Mouse (Mus musculus): ENCODE measurements around the gene Tmem141. TPM values are rescaled to one million over a fixed set of nuclear protein-coding genes. Genes with fewer than 3 reads are reported as not detected.

Gene Tmem141
- total RNA-seq, 2 experiments from 2014 or later: 12.1 to 14.3 TPM

DNA sequence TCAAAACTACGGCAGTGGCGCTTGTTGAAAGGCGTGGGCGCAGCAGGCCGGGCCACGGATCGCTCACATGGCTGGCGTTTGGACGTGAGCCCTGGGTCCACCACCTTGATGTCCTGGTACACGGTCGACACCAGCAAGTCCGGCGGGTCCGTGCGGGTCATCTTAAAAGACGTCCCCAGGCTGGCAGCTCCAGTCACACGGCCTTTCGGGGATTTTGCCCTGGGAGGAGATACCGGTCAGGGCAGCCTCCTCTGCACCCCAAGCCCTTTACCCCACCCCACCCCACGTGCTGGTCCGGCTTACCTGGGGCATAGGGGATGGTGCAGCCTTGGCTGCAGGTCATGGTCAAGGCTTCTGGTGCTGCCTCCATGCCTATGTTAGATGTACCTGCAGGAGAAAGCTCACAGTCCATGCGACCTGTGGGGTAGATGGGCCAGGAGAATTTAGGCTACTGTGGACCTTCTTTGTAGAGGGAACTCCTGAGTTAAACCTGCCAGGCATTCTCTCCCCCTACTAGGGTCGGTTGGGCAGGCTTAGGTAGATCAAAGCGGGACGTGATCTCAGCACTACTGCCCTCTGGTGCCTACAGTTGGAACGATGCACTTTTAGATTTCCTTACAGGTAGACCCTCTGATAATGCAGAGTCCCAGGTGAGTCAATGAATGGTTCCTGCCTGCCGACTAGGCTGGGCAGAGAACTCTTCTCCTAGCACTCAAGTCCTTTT is 41.9 kb downstream of the Tmem141 start:
- peak; percentile 17 for DNase-seq
- intact Hi-C loops (cut with DNase I; ENCODE audit: low total_unique reads): loop anchor here (10.0 kb wide), 1 partner anchor 65 kb away; no protein-coding TSS in a partner anchor

- no peak for DNase-seq
- intact Hi-C loops (cut with DNase I; ENCODE audit: low total_unique reads): loop anchor here (10.0 kb wide), 1 partner anchor 64 kb away; no protein-coding TSS in a partner anchor
Observed at GRCm38 (mm10) chr2:25578796-25579736, 42.7 kb downstream of the Tmem141 start.

GRCm38 (mm10) chr2:25577951-25578795 is 43.6 kb downstream of the Tmem141 start:
- intact Hi-C loops (cut with DNase I; ENCODE audit: low total_unique reads): loop anchor here (10.0 kb wide), 1 partner anchor 63 kb away; no protein-coding TSS in a partner anchor
- DNase-seq: peak; percentile 25

GRCm38 (mm10) chr2:25576965-25577891 is 44.6 kb downstream of the Tmem141 start:
- intact Hi-C loops (cut with DNase I; ENCODE audit: low total_unique reads): loop anchor here (10.0 kb wide), 1 partner anchor 62 kb away; no protein-coding TSS in a partner anchor
- DNase-seq: peak; percentile 12

DNA sequence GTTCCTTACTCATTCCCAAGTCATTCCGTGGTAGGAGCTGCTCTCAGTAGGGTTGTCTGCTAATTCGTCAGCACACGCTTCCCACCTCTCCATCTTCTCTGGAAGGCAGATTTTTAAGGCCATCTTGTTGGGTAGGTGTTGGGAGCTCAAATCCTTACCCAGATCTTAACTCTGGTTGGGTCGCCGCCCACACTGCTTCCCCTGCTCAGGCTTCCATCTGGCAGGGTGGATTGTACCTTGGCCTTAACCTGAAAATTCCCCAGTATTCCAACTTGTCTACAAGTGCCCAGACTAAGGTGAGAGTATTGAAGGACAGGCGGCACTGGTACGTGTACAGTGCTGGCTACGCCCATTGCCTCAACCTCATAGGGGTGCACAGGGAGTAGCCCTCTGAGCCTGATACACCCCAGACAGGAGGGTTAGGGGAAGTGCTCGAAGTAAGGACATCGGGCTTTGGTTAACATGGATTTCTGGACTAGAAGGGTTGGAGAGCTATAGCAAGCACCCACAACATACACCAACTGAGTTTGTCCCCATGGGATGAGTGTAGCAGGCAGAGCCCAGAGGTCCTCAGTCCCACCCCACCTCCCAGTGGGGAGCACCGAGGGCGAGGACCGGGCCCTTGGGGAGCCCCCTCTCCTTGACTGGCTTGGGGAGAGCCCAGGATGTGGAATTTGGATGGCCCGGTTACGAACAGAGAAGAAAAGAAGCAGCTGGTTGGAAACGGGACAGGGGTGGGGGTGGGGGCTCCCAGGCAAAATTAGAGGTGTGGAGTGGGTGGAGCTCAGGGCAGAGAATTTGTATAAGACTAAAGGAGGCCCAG is 45.6 kb downstream of the Tmem141 start:
- no peak for DNase-seq
- intact Hi-C loops (cut with DNase I; ENCODE audit: low total_unique reads): loop anchor here (10.0 kb wide), 1 partner anchor 61 kb away; no protein-coding TSS in a partner anchor

DNA sequence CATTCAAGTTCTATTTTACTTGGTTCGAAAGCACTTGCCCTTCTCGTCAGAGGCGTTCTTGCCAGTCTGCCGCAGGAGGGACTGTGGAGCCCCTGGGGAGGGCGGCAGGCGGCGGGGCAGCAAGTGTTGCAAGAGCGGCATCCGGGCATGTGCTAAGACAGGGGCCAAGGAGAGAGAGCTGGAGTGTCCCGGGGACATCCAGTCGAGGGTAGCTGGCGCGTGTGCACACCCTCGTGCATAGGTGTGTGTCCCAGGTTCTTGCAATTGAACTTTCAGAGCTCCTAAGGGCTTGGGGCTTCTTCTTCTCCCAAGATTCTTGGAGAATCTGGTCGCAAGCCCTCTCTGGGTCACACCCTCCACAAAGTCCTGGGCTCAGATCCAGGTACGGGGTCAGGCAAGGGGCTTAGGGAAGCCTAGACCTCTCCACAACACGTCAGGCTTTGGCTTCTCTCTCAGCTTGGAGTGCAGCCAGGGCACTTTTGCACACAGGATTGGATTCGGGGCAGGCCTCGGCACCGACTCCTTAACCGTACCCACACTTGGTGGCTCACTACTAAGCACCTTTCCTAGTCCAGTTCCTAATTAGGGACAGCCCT is 46.3 kb downstream of the Tmem141 start:
- DNase-seq: peak; percentile 41
- intact Hi-C loops (cut with DNase I; ENCODE audit: low total_unique reads): loop anchor here (10.0 kb wide), 1 partner anchor 61 kb away; no protein-coding TSS in a partner anchor

DNA sequence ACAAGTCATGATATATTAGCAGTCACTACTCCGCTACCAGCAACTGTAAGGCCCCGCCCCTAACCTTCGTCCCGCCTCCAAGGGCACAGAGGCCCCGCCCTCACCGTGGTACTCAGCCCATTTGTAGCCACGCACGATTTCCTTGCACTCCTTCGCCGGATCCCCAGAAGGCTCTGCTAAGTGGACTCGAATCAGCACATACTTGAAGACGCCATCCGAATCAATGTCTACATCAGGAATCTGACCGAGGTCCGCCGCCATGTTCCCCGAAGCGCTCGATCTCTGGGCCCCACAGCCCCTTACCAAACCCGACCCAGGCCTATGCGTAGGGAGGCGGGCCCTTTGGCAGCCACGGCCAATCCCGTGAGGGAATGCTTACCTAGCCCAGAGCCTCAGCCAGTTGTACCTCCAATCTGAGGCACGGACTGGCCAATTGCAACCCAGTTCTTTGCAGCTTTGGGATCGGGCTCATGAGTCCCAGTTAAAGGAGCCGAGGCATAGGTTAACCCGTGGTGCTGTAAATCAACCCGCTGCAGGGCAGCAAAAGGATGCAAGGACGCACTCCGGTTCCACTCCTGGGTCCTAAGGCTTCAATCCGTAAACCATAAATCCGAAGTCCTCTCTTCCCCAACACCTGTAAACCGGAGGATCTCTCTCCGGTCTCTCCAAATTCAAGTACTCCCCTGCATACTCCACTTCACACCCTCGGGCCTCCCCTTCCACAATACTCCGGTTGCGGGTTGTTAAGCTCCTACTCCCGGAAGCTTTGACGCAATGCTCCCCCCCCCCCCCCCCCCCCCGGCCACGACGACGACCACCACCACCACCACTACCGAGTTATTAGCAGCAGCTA is 47.0 kb downstream of the Tmem141 start, which contains the start of the genes Mamdc4 and Phpt1:
Gene Mamdc4 (minus strand): TSS at position 267 of the 853 bp plus-strand sequence.
Gene Phpt1 (minus strand): TSS at position 646 of the 853 bp plus-strand sequence.
- intact Hi-C loops (cut with DNase I; ENCODE audit: low total_unique reads): loop anchor here (10.0 kb wide), 1 partner anchor 60 kb away; no protein-coding TSS in a partner anchor
- peak; percentile 94 for DNase-seq

GRCm38 (mm10) chr2:25574136-25574535 is 47.7 kb downstream of the Tmem141 start:
- no peak for DNase-seq
- intact Hi-C loops (cut with DNase I; ENCODE audit: low total_unique reads): loop anchor here (10.0 kb wide), 1 partner anchor 59 kb away; no protein-coding TSS in a partner anchor

DNA sequence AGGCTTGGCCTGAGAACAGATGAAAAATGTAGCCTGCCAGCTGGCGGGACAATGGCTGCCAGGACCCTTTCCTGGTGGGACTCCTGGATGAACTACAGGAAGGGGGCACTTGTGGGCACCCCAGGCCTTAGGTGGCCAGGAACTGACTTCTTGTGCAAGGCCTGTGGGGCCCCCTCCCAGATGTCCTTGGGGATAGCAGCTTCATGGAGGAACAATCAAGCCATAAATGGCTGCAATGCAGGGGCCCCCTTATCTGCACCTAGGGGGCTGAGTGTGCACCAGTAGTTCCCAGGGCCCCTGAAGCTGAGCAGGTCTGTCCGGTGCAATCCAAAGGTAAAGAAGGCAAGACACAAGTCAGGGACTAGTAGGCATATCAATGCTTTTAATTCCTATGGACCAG is 48.7 kb downstream of the Tmem141 start:
- DNase-seq: no peak
- intact Hi-C loops (cut with DNase I; ENCODE audit: low total_unique reads): loop anchor here (10.0 kb wide), 1 partner anchor 58 kb away; no protein-coding TSS in a partner anchor

- intact Hi-C loops (cut with DNase I; ENCODE audit: low total_unique reads): loop anchor here (10.0 kb wide), 1 partner anchor 56 kb away; no protein-coding TSS in a partner anchor
- DNase-seq: no peak
Observed at GRCm38 (mm10) chr2:25571221-25571620, 50.6 kb downstream of the Tmem141 start.

Other genes with a start within 250 kb of the Tmem141 start
- gene Sapcd2, start 249.7 kb downstream of the Tmem141 start, total RNA-seq (2021): 1 to 10 TPM; 1.2 to 1.6 TPM
- gene Entpd2, start 226.1 kb downstream of the Tmem141 start, total RNA-seq (2021): 10 to 100 TPM; 19.0 to 25.2 TPM
- gene Npdc1, start 222.7 kb downstream of the Tmem141 start, total RNA-seq (2021): 10 to 100 TPM; 24.0 to 28.1 TPM
- not detected for gene Fut7, start 198.7 kb downstream of the Tmem141 start, total RNA-seq (2021)
- gene Abca2, start 193.3 kb downstream of the Tmem141 start, total RNA-seq (2021): 10 to 100 TPM in 1 of 2 experiments, 1 to 10 TPM in 1; 9.2 to 11.6 TPM
- gene Clic3, start 165.2 kb downstream of the Tmem141 start, total RNA-seq (2021): not detected
- 10 to 100 TPM; 15.7 to 18.9 TPM for gene Paxx, start 160.9 kb downstream of the Tmem141 start, total RNA-seq (2021)
- 1 to 10 TPM; 1.3 to 1.4 TPM for gene Ptgds, start 152.0 kb downstream of the Tmem141 start, total RNA-seq (2021)
- gene Lcn12, start 128.1 kb downstream of the Tmem141 start, total RNA-seq (2021): not detected
- 10 to 100 TPM; 68.6 to 70.5 TPM for gene Fbxw5, start 121.3 kb downstream of the Tmem141 start, total RNA-seq (2021)
- under 1 TPM; 0.91 to 0.98 TPM for gene C8g, start 120.3 kb downstream of the Tmem141 start, total RNA-seq (2021)
- 10 to 100 TPM in 1 of 2 experiments, 1 to 10 TPM in 1; 9.7 to 13.3 TPM for gene Traf2, start 75.1 kb downstream of the Tmem141 start, total RNA-seq (2021)
- gene Edf1, start 64.2 kb downstream of the Tmem141 start, total RNA-seq (2021): 100 to 1,000 TPM; 164 to 173 TPM
- gene Mamdc4, start 47.2 kb downstream of the Tmem141 start, total RNA-seq (2021): under 1 TPM; 0.68 to 0.80 TPM
- gene Phpt1, start 46.8 kb downstream of the Tmem141 start, total RNA-seq (2021): 10 to 100 TPM; 42.6 to 44.8 TPM
- under 1 TPM in 1 of 2 experiments, not detected in 1; 0.10 TPM for gene Ajm1, start 40.2 kb downstream of the Tmem141 start, total RNA-seq (2021)
- 10 to 100 TPM; 39.5 to 41.0 TPM for gene Rabl6, start 13.5 kb downstream of the Tmem141 start, total RNA-seq (2021)
- gene Ccdc183, start 4.3 kb downstream of the Tmem141 start, total RNA-seq (2021): not detected
- gene Fcna, start 6.0 kb upstream of the Tmem141 start, total RNA-seq (2021): 1 to 10 TPM; 5.7 to 6.2 TPM
- 10 to 100 TPM; 31.0 to 33.3 TPM for gene Lcn8, start 31.1 kb upstream of the Tmem141 start, total RNA-seq (2021)
- gene Lcn5, start 35.9 kb upstream of the Tmem141 start, total RNA-seq (2021): not detected
- not detected for gene Lcn6, start 54.8 kb upstream of the Tmem141 start, total RNA-seq (2021)
- gene Lcn10, start 60.7 kb upstream of the Tmem141 start, total RNA-seq (2021): not detected
- not detected for gene Obp2a, start 78.0 kb upstream of the Tmem141 start, total RNA-seq (2021)
- 10 to 100 TPM; 10.9 to 15.5 TPM for gene Bmyc, start 84.7 kb upstream of the Tmem141 start, total RNA-seq (2021)
- not detected for gene Obp2b, start 115.0 kb upstream of the Tmem141 start, total RNA-seq (2021)
- not detected for gene Lcn3, start 143.6 kb upstream of the Tmem141 start, total RNA-seq (2021)
- gene Lcn11, start 155.0 kb upstream of the Tmem141 start, total RNA-seq (2021): not detected
- not detected for gene Gm13539, start 160.3 kb upstream of the Tmem141 start, total RNA-seq (2021)
- not detected for gene Glt6d1, start 193.8 kb upstream of the Tmem141 start, total RNA-seq (2021)
- gene Lcn9, start 201.1 kb upstream of the Tmem141 start, total RNA-seq (2021): not detected
- not detected for gene Sohlh1, start 225.2 kb upstream of the Tmem141 start, total RNA-seq (2021)
- under 1 TPM; 0.23 to 0.84 TPM for gene Kcnt1, start 241.7 kb upstream of the Tmem141 start, total RNA-seq (2021)

All from gastrocnemius, postnatal 14 days (tissue).